Mouse (Mus musculus) Muller cell, postnatal 12 days (primary cell): ENCODE data around the gene Tssk6.

ENCODE experiments used
- DNase-seq: peaks from one replicate; pipeline ENCODE4 v3.0.0-alpha.2; 2015; ENCODE audit errors: inconsistent ontology term

Gene Tssk6

GRCm38 (mm10) chr8:69902163-69903062 lies at the start of gene Tssk6, which contains the start of the genes Ndufa13 and Yjefn3:
TSS of gene Tssk6 (plus strand) at chr8:69902184.
TSS of gene Ndufa13 (minus strand) at chr8:69902558.
TSS of gene Yjefn3 (minus strand) at chr8:69902712.
- DNase-seq = peak; percentile 22

DNA sequence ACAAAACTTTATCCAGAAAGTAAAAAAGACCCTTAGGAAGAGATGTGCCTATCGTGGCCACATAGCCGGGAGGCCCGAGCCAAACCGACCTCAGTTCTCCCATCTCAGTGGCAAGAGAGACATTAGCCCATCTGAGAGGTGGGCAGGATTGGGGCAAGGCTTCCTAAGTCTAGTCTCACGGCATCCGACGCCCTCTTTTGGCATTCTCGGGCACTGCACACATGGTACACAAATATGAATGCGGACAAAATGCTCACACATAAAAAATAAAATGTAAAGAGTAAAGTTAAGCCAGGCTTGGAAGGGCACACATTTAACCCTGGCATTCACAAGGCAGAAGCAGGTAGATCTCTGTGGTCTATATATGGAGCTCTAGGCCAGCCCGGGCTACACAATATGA lies 48.1 kb upstream of the Tssk6 start:
- DNase-seq = no peak

- no peak for DNase-seq
Observed at GRCm38 (mm10) chr8:69860807-69861206, 41.2 kb upstream of the Tssk6 start.

- DNase-seq = no peak
Observed at GRCm38 (mm10) chr8:69861251-69861650, 40.7 kb upstream of the Tssk6 start.

DNA sequence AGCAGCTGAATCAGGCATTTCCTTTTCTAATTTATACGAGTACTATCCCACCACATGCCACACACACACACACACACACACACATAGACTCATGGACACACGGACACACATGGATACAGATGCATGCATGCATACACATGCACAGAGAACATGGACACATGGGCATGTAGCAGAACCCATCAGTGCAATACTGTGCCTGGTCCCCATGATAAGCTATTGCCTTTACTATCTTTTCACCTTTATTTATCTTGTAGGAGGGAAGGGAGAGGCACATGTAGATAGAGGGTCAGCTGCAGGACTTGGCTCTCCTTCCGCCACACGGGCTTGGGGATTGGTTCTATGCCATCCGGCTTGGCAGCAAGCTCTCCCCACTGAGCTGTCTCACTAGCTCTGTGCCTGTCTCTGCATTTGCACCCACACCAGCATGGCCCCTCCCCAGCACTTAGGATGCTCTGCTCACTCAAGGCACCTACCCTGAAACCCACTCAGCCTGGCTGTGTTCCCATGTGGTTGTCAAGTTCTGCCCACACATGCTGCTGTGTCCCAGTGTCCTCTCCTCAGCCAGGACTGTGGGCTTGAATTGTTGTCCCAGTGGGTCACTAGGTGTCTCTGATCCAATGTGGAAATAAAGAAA lies 38.5 kb upstream of the Tssk6 start:
- DNase-seq = no peak

- DNase-seq = no peak
Observed at GRCm38 (mm10) chr8:69864180-69864579, 37.8 kb upstream of the Tssk6 start.

- peak; percentile 34 for DNase-seq
Observed at GRCm38 (mm10) chr8:69867696-69868326, 34.2 kb upstream of the Tssk6 start.

DNA sequence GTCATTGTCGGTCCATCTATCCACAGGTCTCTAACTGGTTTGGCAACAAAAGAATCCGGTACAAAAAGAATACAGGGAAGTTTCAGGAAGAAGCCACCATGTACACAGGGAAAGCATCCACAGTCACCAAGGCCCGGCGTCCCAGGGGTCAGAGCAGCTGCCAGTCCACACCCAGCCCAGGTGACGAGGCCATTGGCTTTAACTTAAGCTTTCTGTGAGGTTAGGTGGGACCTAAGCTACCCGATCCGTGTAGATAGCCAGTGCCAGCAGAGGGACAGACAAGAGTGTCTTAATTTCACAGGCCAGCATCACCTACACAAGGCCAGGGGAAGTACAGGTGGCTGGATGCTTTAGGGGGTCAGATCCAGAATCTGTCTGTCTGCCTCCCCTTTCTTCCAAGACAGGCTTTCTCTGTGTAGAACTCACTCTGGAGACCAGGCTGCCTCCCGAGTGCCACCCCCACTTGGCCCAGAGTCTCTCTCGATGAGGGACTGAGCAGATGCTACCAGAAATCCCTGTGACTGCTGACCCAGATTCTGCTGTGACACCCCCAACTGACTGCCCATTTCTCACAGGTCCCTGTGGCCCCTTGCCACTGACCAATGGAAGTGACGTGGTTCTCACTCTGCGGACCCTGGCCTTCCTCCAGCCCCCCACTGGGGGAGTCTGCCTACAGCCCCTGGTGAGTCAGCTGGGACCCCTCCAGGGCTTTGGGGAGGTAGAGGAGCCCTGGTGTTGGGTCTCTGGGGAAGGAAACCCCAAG lies 31.8 kb upstream of the Tssk6 start:
- no peak for DNase-seq

GRCm38 (mm10) chr8:69870907-69871306 lies 31.1 kb upstream of the Tssk6 start:
- DNase-seq = no peak

DNA sequence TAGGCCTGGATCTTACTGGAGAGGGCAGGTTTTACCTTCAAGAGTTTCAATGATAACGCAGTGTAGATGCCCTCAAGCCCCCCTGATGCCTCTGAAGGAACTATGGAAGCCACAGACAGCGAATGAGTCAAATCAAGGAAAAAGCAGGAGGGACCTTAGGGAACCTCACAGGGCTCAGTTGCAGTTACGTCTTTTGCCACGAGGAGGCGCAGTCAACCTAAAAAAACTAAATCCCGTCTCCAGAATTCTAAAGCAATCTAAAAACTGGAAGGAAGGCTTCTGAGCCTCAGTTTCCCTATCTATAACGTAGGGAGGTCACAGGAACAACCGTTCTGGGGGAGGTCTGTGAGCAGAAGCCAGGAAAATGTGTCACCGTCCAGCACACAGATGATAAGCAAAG lies 27.8 kb upstream of the Tssk6 start:
- peak; percentile 36 for DNase-seq

DNA sequence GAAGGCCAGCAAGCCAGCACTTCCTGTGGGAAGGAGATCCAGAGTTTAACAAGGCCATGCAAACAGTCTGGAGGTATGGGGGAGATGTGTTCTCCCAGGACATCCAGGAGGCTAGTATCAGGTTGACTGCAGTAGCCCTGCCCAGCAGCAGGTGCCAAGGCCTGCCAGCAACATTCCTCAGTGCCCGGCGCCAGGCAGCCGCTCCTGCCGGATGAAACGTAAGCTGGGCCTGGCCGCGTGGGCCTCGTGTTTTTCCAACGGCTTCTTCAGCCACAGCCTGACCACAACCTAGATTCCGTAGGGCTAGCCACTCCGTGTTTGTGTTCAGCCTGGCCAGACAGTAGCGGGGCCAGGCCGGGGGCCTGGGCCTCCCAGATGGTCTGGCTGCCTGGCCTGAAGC lies 27.3 kb upstream of the Tssk6 start:
- DNase-seq = peak; percentile 85

- DNase-seq = peak; percentile 75
Observed at GRCm38 (mm10) chr8:69876097-69876496, 25.9 kb upstream of the Tssk6 start.

- no peak for DNase-seq
Observed at GRCm38 (mm10) chr8:69876967-69877366, 25.0 kb upstream of the Tssk6 start.

DNA sequence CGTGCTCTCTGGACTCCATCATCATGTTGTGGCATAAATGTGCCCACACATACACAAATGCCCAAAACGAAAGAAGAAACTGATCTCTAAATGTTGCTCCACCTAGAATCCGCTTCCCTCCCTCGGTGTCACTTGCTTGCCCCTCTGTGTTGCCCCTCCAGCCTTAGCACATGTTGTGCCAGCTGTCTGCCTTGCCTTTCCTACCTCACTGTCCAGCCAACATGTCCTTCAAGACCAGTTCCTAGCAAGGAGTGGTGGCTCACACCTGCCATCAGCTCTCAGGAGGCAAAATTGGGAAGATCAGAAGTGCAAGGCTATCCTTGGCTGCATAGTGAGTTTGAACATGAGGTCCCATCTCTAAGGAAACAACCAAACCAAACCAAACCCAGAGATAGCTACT lies 24.6 kb upstream of the Tssk6 start:
- DNase-seq = no peak

DNA sequence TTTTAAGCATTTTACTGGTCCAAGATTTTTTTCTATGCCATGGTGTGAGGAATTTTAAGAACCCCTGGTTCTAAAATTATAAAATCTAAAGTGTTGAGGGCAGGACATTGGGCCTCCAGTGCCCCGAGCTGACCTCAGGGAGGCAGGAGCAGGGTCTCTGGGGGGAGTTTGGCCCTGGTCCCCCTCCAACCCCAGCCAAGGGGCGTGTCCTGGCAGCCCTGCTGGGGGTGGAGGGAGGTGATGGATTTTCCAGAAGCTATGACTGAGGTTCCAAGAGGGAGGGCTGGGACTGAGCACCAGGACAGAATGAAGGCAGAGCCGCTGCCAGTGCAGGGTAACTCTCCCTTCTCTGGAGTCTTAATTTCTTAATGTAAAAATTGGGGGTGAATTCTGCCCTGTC lies 24.0 kb upstream of the Tssk6 start:
- no peak for DNase-seq

DNA sequence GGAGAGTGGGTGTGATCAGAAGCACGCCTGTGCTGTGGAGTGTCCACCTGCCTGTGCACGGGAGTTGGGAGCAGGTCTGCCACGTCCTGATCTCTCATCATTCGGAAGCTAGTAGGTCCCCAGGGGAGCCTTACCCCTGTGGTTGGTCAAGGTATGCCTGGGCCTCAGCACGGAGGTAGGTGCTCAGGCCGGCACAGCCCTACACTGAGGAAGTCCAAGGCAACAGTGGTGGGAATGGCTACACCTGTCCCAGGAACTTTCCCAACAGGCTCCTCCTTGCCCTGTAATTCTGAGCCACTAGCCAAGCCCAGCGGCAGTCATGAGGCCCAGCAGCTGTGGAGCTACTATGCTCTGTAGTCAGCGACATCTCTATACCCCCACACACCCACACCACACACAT lies 22.3 kb upstream of the Tssk6 start:
- DNase-seq = no peak

GRCm38 (mm10) chr8:69880841-69881240 lies 21.1 kb upstream of the Tssk6 start:
- DNase-seq = no peak

GRCm38 (mm10) chr8:69881261-69881865 lies 20.6 kb upstream of the Tssk6 start:
- DNase-seq = no peak

DNA sequence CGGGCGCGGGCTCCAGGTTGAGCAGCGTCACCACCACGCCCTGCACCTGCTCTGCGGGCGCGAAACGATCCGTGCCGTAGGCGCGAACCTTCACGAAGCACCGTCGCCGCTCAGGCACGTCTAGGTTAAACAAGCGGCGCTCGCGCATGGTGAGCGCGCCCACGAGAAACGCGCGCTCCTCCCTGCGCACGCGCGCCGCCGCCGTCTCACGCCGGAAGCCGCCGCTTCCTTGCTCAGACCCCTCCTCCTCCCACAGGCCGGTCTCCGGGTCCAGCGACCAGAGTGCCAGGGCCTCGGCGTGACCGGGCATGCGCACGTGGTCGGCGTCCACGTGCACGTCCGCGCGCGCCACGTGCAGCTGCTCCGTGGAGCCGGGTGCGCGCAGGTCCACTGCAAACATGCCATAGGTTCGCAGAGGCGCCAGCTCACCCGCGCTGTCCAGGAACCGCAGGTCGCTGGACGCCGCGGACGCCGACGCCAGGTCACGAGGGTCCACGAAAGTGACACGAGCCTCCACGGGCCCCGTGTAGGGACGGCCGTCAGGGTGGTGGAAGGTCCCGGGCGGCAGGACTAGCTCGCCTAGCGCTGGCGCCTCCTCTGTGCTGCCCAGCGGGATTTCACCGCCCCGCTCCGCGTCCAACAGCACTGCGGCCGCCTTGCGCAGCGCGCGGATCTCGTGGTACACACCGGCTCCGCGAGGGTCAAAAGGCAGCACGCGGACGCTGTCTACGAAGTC lies 19.8 kb upstream of the Tssk6 start:
- DNase-seq = peak; percentile 65

DNA sequence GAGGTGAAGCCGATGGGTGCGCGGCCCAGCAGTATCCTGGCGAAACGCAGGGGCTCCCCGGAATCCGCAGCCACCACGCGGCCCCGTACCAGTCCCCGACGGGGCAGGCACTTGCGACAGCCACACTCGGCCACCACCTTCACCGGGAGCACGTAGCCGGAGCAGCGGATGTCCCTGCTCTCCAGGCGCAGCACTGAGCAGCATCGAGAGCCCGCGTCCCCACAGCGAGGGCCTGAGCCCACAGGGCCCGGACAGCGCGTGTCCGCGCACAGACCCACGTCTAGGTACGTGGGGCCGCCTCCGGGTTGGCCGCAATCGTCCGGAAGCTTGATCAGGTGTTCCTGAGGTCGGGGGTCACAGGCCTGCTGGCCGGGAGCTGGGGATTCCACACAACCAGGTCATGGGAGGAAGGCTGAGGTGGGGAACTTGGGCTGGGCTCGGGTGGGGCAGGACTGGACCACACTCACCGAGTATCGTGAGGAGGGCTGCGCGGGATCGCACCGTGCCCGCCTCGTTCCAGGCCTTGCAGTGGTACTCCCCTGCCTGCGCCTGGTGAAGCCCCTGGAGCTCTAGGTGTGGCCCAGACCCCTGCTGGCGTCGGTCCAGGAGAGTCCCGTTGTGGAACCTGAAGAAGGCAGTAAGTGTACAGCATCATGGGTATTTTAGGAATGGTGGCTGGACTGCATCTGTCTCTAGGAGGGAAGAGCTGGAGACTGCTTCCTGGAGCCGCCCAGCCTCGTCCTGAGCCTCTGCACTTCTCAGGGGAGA lies 19.0 kb upstream of the Tssk6 start:
- DNase-seq = no peak
